Mouse (Mus musculus): ENCODE results near the gene Tapt1.

Tapt1 gene

DNA sequence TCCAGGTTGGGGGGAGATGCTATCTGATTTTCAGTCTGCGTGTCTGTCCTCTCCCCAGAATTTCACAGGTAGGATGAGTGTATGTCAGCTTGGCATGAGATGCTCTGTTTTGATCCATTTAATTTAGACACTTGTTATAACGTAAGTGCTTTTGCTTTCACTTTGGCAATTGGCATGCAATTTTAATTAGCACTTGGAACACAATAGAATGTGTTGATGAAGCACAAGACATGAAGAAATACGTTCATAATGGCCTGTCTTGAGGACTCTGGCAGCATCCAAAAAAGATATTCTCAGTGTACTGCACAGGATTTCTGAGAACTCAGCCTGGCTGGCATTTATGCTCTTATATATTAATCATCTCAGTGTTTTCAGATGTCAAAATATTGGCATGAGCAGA lies 7.5 kb upstream of the Tapt1 start:
- no peak for DNase-seq

DNA sequence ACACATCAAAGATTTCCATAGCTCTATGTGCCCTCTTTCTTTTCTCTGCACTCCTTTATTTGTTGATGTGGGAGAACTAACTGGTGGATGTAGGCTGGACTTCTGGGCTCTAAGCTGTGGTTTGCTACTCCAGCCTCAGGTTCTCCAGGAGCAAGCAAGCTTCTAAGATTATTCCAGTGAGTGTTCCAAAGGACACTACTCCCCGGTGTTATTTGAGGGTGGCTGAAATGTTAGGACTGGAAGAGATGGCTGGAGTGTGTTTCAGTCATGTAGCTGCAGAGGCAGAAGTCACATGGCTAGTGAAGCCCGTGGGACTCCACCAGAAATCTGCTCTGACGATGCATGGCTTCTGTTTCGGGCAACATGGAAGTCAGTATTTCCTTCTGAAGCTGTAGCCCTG lies 2.3 kb upstream of the Tapt1 start:
- DNase-seq: no peak

DNA sequence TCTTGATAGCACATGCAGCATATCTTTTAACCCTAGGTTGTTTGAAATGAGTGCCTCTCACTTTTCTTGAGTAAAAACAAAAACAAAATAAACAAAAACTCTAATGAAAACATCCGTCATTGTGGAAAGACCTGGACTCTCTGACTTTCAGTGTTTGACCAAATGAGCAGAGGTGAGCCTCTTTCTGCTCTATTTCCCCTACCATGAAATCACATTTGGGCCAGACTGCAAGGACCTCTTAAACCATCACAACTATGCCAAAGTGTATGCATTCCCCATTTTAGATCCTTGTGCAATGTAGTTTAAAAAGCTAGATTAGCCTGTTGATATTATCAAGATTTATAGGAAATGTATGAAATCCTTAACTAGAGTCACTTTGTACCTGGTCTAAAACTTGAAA lies 1.9 kb upstream of the Tapt1 start:
- no peak for DNase-seq

DNA sequence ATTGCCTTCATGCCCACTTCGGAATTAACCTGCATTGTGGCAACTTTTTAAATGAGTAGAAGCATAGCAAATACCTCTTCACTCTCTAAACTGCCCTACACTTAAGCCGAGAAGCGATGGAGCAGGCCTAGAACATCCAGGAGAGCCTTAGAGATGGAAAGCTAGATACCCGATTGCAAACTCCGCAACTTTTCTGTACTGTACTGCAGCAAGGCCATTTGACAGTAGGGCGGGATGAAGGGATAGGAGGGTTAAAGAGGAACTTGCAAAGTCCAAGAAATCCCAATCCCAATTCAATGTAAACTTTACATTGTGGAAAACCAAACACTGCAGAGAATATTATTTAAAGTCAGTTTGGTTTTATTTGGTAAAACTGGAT lies 1.0 kb upstream of the Tapt1 start:
- DNase-seq: no peak

GRCm38 (mm10) chr5:44225911-44226520 lies 410 bp downstream of the Tapt1 start:
- DNase-seq: peak in 1 of 2 experiments; percentile 52

GRCm38 (mm10) chr5:44224916-44225600 lies 1.4 kb downstream of the Tapt1 start:
- DNase-seq: no peak

DNA sequence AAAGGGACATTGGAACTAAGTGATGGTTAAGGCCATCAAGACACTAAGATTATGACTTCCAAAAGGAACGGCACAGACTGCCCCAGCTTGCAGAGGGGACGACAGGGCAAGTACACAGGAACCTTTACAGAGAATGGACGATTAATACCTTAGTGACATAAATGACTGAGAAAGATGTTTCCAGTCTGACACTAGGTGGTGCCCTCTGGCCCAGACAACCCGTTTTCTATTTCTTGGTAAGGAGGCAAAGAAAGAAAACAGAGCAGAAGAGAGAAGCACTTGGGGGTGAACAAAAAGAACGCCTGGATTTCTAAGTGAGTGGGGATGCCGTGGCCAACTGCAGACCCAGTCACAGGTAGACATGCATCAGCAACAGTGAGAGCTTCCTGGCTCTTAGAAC lies 2.2 kb downstream of the Tapt1 start:
- peak; percentile 56 to 63 for DNase-seq

DNA sequence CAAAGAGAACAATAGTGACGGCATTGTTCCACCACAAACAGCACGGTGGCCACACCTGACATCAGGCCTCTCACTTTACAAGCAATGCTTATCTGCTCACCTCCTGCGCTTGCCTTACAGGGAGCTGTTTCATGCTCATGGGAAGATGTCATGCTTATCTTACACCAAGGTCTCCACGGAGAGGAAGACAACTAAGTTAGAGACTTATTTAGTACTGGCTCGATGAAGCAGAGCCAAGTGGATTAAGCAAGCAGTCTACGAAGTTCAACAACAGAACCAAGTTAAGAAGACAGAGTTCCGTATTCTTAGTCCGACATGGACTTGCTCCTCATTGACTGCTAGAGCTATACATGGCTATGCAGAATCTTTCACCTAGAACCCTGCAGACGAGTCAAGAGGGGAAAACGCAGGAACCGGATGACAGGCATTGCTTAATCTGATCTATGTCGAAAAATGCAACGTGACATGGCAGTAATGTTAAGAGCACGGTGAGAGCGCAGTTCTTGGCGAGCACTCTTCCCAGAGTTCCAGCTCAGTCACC lies 3.0 kb downstream of the Tapt1 start:
- DNase-seq: no peak

DNA sequence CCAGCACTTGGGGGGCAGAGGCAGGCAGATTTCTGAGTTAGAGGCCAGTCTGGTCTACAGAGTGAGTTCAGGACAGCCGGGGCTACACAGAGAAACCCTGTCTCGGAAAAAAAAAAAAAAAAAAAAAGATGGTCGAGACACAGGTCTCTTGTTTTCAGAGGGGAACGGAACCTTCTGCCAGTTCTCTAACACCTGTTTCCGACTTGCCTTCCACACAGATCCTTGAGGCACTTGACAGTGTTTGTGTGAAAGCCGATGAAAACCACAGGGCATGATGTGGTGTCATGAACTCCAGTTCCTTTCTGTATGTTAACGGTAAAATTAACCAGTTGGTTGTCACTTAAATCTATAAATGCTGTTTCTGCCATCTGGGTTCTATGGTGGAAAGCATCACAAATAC lies 6.0 kb downstream of the Tapt1 start:
- DNase-seq: no peak

DNA sequence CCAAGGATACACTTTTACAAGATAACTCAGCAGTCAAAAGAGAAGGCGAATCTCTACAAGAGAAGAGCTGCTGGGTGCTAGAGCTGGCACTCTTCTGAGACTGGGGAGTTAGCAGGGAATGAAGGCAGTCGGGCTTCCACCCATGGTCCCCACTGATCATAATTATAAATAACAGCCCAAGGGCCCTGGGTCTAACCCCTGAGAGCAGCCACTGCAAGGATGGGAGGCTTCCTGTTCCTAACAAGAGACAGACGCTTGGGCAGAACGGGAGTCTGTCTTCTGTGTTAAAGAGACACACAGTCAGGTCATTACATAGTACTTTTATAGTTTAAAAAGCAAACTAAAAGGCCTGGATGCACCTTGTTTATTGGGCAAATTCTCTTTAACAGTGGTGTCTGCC lies 6.6 kb downstream of the Tapt1 start:
- no peak for DNase-seq

DNA sequence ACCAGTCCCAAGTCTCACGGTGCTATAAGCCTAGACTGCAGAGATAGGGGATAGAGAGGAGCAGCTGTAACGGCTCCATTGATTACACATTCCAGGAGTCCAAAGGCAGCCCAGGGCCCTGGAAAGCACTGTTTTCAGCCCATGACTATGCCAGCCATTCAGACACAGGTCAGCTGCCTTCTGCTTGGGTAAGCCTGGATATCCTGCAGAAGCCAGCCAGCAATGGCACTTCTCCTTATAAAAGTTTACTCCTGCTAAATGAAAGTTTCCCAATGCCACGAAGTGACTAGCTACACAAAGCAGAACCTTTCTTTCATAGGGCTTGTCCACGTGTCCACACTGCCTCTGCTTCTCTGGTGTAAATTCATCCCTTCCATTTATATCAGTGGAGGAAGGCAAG lies 7.9 kb downstream of the Tapt1 start:
- DNase-seq: no peak

DNA sequence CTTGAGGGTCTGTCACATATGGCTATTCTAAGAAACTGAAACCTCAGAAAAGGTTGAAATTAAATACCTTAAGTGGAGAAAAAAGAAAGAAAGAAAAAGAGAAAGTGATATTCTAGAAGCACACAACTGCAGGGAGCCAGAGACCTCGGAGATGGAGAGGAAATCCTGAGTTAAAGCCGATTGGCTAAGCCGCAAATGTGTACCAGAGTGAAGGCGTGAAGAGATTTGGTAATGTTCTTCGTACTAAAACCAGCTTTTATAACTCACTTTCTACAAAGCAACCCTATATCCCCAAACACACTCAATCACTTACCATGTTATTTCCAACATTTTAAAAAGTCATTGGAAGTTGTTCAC lies 8.8 kb downstream of the Tapt1 start:
- DNase-seq: no peak

- no peak for DNase-seq
Observed at GRCm38 (mm10) chr5:44217041-44217684, 9.3 kb downstream of the Tapt1 start.

DNA sequence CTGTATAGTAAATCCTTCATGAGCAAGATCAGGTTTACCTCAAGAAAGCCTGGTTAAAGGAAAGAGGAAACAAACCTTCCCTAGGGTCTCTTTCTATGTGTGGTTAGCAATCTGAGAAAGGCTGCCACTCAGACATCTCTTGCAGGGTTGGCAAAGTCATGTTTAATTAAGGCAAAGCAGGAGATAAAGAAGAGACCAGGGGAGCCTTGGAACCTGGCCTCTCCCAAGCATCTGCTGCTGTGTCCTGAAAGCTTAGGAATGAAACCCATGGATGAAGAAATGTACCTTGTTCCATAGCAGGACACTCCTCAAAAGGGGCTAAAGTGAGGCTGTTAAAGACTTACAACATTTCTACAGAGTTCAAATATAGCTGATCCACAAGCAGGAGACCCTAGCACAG lies 11.3 kb downstream of the Tapt1 start:
- no peak for DNase-seq

DNA sequence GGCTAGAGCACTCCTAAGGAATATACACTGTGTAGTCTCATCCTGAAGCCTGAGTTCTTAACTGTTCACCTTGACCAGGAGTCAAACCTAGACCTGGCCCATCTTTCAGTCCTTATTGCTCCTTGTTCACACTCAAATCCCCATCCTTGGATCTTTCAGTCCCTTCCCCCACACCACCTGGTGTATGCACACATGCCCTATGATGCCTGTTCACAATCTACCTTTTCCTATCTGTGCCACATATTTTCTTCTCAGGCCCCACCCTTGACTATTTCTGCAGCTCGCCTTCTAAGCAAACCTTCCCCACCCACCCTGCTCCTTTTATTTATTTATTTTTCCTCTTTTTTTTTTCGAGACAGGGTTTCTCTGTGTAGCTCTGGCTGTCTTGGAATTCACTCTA lies 12.4 kb downstream of the Tapt1 start:
- DNase-seq: peak; percentile 33 to 40

DNA sequence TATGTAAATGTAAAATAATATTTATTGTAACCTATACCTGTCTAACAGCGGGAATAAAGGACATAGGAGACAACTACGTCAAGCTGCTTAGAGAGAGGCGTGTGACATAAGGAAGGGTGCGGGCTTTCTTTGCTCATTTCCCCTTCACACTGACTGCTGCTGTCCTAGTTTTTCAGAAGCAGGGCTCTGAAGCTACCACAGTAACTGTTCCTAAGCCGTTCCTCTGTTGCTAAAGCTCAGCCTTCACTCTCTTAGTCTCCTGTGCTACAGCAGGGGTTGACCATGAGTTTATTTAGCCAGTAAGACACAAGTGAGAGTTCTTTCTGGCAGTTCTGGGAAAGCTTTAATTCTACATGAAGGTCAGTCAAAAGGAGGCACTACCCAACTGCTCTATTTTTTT lies 13.0 kb downstream of the Tapt1 start:
- DNase-seq: no peak

GRCm38 (mm10) chr5:44211818-44212465 lies 14.5 kb downstream of the Tapt1 start:
- no peak for DNase-seq

- no peak for DNase-seq
Observed at GRCm38 (mm10) chr5:44207286-44207685, 19.1 kb downstream of the Tapt1 start.

- DNase-seq: no peak
Observed at GRCm38 (mm10) chr5:44206651-44207050, 19.8 kb downstream of the Tapt1 start.

DNA sequence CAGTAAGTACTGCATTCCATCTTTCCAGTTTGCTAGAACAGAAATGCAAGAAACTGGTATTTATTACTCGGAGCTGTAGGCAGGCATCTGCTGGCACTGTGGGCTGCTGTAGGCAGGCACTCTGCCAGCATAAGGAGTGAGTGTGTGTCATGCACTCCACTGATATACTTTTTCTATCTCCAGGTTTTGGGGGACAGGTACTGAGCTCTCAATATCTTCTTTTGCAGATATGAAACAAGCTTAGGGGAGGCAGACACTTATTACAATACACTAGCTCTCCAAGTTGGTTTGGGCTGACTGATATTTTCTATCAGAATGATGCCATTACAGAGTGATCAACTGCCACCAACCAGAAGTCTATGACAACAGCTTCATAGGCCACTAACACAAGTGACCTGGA lies 23.0 kb downstream of the Tapt1 start:
- peak; percentile 63 for DNase-seq

DNA sequence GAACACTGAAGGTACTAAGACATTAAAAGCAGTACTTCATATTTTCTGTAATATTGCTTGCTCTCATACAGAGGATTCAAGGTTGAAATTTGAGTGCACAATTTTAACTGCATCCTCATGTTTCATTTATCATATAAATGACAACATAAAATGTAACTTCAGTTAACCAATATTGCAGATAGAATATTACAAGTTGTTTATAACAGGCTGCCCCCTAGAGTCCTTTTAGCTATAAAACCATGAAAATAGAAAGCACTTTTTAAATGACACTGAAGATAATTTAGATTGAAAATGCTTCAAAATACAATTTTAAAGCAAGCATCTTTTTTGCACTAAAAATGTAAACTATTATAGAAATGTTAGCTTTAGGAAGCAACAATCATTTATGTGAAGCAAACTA lies 24.8 kb downstream of the Tapt1 start:
- DNase-seq: no peak

- DNase-seq: no peak
Observed at GRCm38 (mm10) chr5:44199109-44199508, 27.3 kb downstream of the Tapt1 start.

DNA sequence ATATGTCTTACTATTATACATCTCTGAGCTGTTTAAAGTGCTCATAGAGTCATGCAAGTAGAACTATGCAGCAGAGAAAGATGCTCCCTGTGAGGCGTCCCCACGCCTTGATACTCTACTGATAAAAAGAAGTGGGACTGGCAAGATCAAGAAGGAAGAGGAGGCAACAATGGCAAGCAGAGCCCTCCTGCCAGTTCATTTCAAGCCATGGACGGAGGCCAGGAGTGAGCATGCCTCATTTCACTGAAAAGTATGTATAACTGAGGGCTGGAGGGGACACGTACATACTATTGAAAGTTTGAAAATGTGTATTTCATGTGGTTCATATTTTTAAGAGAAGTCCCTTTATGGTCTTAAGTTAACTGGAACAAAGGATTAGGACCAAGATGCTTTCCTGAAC lies 28.0 kb downstream of the Tapt1 start:
- DNase-seq: peak in 1 of 2 experiments; percentile 37

DNA sequence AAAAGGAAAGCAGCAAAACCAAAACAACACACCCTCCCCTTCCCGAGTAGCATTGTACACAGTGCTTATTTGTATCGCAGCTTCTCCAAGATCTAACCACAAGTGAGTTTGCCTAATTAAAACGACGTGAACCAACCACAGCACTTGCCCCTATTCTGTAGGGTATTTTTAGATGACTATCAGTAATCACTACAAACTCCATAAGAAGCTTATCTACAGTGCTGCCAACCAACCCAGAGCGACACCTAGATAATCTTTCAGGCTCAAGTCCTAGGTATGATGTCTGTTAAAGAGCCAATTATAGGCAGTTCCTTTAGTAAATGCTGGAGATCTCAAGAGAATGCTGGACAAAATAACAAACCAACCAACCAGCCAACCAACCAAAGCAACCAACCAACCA lies 28.6 kb downstream of the Tapt1 start:
- DNase-seq: no peak
